Mouse (Mus musculus) embryonic fibroblast, embryonic 13.5 days (primary cell): ENCODE measurements around the gene Hypk.

Experiments used
- CTCF ChIP-seq: IDR thresholded peaks from 2 replicates; pipeline ENCODE4 v1.5.1; 2011; ENCODE audit warnings: mild to moderate bottlenecking, control low read depth, low read length, moderate library complexity, borderline replicate concordance; ENCODE audit not compliant: insufficient read depth
- POLR2A ChIP-seq: IDR thresholded peaks from 2 replicates; pipeline ENCODE4 v1.6.1; 2011; ENCODE audit warnings: low read depth, mild to moderate bottlenecking, control low read depth, low read length, moderate library complexity

DNA sequence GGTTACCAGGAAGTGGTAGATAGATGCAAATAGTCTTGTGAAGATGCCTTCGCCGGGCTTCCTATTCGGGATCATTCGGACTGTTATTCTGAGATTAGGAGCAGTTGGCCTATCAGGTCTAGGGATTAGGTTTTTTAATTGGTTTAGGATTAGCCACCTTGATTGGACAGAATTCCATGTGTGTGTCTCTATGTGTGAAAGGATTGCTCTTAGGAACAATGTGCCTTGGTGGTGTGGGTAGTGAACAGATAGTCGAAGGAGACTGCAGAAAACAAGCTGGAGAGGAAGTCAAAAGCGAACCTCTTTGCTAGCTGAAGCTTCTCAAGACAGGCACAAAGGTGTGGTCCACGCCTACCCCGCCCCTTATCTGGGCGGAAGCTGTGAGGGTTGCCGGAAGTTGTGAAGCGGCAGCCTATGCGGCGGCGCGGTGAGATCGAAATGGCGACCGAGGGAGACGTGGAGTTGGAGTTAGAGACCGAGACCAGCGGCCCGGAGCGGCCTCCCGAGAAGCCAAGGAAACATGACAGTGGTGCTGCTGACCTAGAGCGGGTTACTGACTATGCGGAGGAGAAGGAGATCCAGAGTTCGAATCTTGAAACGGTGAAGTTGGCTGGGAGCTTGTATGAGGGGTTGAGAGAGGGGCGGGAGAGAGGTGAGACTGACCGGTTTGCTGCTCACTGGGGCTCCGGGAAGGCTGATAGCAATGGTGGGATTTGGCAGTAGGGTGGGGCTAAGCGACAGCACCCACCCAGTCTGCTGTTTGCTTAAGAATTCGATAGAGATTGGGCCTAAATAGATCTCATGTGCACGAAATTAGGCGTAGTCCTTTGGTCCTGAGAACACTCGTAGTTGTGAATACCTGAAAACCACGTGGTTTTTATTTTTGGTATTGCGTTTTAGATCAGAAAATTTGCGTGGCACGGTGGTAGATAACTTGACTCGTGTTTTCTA, 3.9 kb downstream of the Hypk start, which contains the start of gene Serinc4:
- peak; percentile 83 for TF ChIP-seq POLR2A
- TF ChIP-seq CTCF = no peak
